Mouse (Mus musculus): ENCODE measurements around the gene Mad1l1. TPM values are rescaled to one million over a fixed set of nuclear protein-coding genes. Genes with fewer than 3 reads are reported as not detected.

The Mad1l1 gene
- polyA plus RNA-seq, 1 experiment from 2014 or later, result 33.8 TPM

DNA sequence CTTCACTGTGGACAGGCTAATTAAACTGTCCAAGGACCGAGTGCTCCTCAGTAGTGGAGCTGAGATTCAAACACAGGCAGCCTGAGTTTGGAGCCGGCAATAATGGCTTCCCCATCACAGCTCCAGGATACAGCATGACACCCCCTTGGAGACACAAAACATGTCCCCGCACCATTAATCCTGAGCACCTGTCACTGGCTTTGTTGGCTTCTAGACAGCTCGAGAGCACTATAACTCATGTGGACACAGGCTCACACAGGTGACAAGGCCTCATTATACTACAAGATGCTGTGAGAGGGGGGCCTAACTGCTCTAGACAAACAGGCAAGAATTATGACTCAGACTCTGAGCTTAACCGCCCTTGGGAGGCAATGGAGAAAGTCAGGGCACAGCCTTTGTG is 66.1 kb downstream of the Mad1l1 start:
- Histone ChIP-seq H3K4me2 (replicated peaks) (no peak overlapping the region), H3K4me3 (no peak overlapping the region), H3K27ac (replicated peaks) (no peak overlapping the region), H3K36me3 (no peaks in the 10 kb centered on the region), H3K9me3 (no peaks in the 10 kb centered on the region), H3K27me3 (no peaks in the 10 kb centered on the region), H3K4me1 (0 out of 2 replicates have a peak, but pooled peaks cover 5% of the 10 kb centered on the region), H3K9ac (replicated peaks) (no peak overlapping the region)
- WGBS, result 93% methylated on average over 5 of the region's 5 CpGs
- ATAC-seq (replicated peaks), result no peak

DNA sequence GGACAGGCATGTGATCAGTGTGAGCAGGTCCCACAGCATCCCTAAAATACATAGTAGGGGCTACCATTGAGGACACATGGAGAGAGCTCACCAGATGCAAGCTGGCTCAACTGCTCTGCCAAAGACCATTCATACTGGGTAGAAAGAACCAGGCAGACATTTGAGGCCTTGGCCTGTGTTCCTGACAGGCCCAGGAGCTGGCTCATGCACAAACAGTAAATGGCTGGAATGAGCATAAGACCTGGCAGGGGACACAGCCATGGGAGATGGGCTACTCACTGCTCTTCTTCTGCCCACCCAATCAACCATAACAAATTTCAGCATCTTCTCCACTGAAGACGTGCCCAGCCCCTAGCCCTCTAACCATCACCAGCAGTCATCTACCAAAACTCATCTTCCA is 66.7 kb downstream of the Mad1l1 start:
- no peak for ATAC-seq (replicated peaks)
- H3K9ac ChIP-seq (replicated peaks), result no peak overlapping the region
- H3K36me3 ChIP-seq, result no peaks in the 10 kb centered on the region
- no peak overlapping the region for H3K4me2 ChIP-seq (replicated peaks)
- WGBS, result 90% methylated on average over 1 of the region's 1 CpGs
- no peak overlapping the region for H3K4me3 ChIP-seq
- no peak overlapping the region for H3K27ac ChIP-seq (replicated peaks)
- 0 out of 2 replicates have a peak, but pooled peaks cover 5% of the 10 kb centered on the region for H3K4me1 ChIP-seq
- H3K9me3 ChIP-seq, result no peaks in the 10 kb centered on the region
- no peaks in the 10 kb centered on the region for H3K27me3 ChIP-seq

DNA sequence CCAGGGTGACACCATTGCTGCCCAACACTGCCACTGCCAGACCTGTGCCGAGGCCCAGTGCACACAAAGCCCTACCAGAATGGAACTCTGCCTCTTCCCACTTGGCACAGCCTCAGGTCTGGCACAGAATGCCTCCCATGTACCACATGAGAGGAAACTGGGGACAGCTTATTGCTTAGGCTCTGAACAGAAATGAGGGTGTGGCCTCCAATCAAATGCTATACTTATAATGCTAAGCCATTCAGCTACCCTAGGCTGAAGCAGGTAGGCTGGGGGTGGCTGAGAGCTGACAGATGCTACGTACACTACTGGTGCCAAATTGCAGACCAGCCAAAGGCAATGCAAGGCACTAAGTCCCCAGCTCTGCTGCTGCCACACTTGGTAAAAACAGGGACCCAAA is 69.4 kb downstream of the Mad1l1 start:
- Histone ChIP-seq H3K9ac (replicated peaks) (no peak overlapping the region), H3K9me3 (no peaks in the 10 kb centered on the region), H3K4me2 (replicated peaks) (no peak overlapping the region), H3K36me3 (no peaks in the 10 kb centered on the region), H3K4me3 (no peak overlapping the region), H3K27me3 (no peaks in the 10 kb centered on the region), H3K4me1 (0 out of 2 replicates have a peak, but pooled peaks cover 5% of the 10 kb centered on the region), H3K27ac (replicated peaks) (peak overlapping the region; percentile 9; the same call in 1 of the 2 replicates)
- 52% methylated on average over 2 of the region's 2 CpGs for WGBS
- peak; percentile 41; the same call in 1 of the 2 replicates for ATAC-seq (replicated peaks)

DNA sequence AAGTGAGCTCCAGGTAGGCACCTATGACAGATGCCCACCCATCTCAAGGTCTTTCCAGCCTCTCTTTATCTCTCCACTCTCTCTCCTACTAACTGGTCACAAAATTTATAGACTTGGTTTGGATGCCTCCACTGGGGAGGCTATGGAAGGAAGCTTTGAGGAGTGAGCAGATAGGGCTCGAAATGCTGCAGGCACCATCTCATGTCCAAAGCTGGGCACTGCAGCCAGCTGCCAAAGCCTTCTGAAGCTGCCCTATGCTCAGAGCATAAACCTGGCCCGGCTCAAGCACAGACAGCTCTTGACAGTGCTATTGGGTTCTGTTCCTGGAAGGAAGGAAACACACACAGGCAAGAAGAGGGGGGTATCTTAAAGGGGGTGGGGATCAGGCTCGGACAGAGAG is 71.0 kb downstream of the Mad1l1 start:
- 0 out of 2 replicates have a peak, but pooled peaks have one; percentile 19 for ATAC-seq (replicated peaks)
- no peaks in the 10 kb centered on the region for H3K27me3 ChIP-seq

DNA sequence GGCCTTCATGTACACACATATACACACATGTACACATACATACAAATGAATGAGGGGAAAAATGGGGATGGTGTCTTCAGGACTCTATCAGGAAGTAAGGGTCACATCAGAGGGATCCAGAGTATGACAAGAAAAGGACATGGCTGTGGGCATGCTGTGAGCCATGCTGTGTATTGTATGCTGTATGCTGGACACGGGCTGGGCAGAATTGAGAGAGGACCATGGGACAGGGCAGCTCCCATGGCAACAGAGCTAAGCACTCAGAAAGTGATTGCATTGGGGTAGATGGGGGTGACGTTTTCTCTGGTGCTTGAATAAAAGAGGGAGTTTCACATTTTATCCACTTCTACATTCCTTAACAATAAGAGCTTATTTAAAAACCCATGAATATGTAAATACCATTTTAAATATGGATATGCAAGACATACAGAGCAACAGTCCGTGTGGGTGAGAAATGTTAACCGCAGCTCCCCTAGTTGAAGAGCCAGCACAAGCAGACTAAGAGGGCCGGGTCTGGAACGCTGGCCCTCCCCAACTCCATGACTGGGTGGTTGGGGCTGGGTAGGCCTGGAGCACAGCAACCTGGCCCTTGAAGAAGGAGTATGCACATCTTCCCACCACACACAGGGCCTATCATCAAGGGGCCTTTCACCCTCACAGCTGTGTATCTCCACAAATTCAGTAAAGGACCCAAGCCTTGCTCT is 71.8 kb downstream of the Mad1l1 start:
- Histone ChIP-seq H3K4me2 (replicated peaks) (no peak overlapping the region), H3K9me3 (no peaks in the 10 kb centered on the region), H3K9ac (replicated peaks) (no peak overlapping the region), H3K4me1 (0 out of 2 replicates have a peak, but pooled peaks cover 5% of the 10 kb centered on the region), H3K27me3 (no peaks in the 10 kb centered on the region), H3K27ac (replicated peaks) (no peak overlapping the region), H3K4me3 (no peak overlapping the region), H3K36me3 (no peaks in the 10 kb centered on the region)
- 49% methylated on average over 6 of the region's 6 CpGs for WGBS
- ATAC-seq (replicated peaks), result no peak

More for the DNA sequence above, 71.0 kb downstream of the Mad1l1 start:
- Histone ChIP-seq H3K9ac (replicated peaks) (no peak overlapping the region), H3K36me3 (no peaks in the 10 kb centered on the region), H3K27ac (replicated peaks) (no peak overlapping the region), H3K9me3 (no peaks in the 10 kb centered on the region), H3K4me2 (replicated peaks) (no peak overlapping the region), H3K4me3 (no peak overlapping the region), H3K4me1 (0 out of 2 replicates have a peak, but pooled peaks cover 5% of the 10 kb centered on the region)
- 87% methylated on average over 3 of the region's 3 CpGs for WGBS

DNA sequence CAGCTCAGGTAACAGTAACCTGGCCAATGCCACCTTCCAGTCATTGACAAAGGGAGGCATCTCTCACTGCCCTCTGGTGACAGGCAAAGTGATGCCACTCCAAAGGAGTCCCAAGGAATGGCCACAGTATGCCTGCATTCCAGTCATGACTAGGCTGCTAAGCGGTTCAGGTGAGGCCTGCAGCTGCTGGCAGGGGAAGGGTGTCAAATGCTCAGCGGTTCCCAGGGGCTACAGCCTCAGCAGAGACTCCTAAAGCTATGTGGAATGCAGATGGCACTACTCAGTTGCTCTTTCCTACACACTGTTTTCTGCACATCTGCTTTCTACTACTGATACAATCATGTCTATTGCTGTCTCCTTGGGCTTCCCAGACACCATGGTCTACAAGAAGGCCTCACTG is 73.3 kb downstream of the Mad1l1 start:
- Histone ChIP-seq H3K9me3 (no peaks in the 10 kb centered on the region), H3K9ac (replicated peaks) (no peak overlapping the region), H3K27ac (replicated peaks) (no peak overlapping the region), H3K4me1 (0 out of 2 replicates have a peak, but pooled peaks cover 5% of the 10 kb centered on the region), H3K36me3 (no peaks in the 10 kb centered on the region), H3K27me3 (no peaks in the 10 kb centered on the region), H3K4me3 (no peak overlapping the region), H3K4me2 (replicated peaks) (no peak overlapping the region)
- no peak for ATAC-seq (replicated peaks)
- 92% methylated on average over 2 of the region's 2 CpGs for WGBS

DNA sequence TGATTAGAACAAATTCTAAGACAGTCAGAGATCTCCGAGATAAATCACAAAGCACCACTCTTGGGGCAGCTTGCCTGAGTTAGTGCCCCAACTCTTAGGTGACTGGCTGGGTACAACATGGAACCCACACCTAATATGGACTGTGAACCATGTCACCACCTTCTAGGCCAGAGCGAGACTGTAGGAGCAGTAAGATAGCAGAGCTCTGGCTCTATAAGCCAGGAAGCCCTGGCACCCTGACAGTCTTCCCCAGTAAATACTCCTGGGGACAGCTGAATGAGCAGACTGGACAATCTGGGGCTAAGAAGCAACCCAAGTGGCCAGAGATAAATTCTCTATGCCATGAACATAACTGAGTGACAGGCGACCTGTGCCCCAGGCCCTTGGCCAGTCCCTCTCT is 81.1 kb downstream of the Mad1l1 start:
- no peak for ATAC-seq (replicated peaks)
- no peak overlapping the region for H3K9ac ChIP-seq (replicated peaks)
- H3K4me3 ChIP-seq, result no peak overlapping the region
- H3K36me3 ChIP-seq, result no peaks in the 10 kb centered on the region
- H3K27ac ChIP-seq (replicated peaks), result no peak overlapping the region
- no peaks in the 10 kb centered on the region for H3K9me3 ChIP-seq
- H3K4me1 ChIP-seq, result no peaks in the 10 kb centered on the region; the same call in 1 of the 2 replicates
- no peak overlapping the region for H3K4me2 ChIP-seq (replicated peaks)
- WGBS, result 93% methylated on average over 3 of the region's 3 CpGs
- no peaks in the 10 kb centered on the region for H3K27me3 ChIP-seq

DNA sequence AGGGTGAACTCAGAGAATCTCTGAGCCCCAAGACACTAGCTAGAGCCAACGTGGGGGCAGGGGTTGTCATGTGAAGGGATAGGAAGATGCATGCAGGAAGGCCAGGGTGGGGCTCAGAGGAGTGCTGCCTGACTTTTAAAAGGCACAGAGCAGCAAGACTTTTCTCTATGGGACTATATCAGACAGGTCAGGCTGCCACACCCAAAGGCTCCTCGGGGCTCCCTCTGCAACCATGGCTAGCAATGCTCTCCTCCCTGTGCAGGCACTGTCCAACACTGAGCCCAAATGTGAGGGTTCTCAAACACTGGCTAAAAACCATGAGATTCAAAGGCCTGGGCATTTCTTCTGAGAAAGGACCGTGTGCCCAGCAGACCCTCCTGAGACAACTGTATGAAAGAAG is 82.5 kb downstream of the Mad1l1 start:
- no peak overlapping the region for H3K4me3 ChIP-seq
- H3K36me3 ChIP-seq, result no peaks in the 10 kb centered on the region
- no peak overlapping the region for H3K27ac ChIP-seq (replicated peaks)
- H3K4me1 ChIP-seq, result no peaks in the 10 kb centered on the region; the same call in 1 of the 2 replicates
- H3K9me3 ChIP-seq, result no peaks in the 10 kb centered on the region
- H3K9ac ChIP-seq (replicated peaks), result no peak overlapping the region
- 90% methylated on average over 3 of the region's 3 CpGs for WGBS
- ATAC-seq (replicated peaks), result no peak
- H3K27me3 ChIP-seq, result no peaks in the 10 kb centered on the region
- no peak overlapping the region for H3K4me2 ChIP-seq (replicated peaks)

DNA sequence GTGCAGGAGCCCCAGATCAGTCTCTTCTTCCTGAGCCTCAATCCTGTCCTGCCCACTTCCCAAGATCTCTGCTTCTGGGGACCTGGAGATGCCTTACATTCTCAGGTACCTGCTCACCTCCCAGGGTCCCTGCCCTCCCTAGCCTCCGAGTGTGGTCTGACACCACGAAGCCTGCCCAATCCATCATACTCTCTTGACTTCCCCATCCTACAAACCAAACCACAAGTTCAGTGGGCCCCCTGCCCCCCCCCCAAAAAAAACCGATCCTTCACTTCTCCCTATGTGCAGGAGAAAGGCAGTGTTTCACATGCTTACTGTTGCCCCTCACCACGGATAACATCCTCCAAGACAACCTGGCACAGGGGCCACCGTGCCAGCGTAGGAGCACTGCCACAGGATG is 90.5 kb downstream of the Mad1l1 start:
- no peak for ATAC-seq (replicated peaks)
- H3K36me3 ChIP-seq, result no peaks in the 10 kb centered on the region
- H3K4me2 ChIP-seq (replicated peaks), result no peak overlapping the region
- no peak overlapping the region for H3K9ac ChIP-seq (replicated peaks)
- 96% methylated on average over 6 of the region's 6 CpGs for WGBS
- no peaks in the 10 kb centered on the region for H3K27me3 ChIP-seq
- H3K4me3 ChIP-seq, result no peak overlapping the region
- 0 out of 2 replicates have a peak, but pooled peaks cover 4% of the 10 kb centered on the region for H3K4me1 ChIP-seq
- no peak overlapping the region for H3K27ac ChIP-seq (replicated peaks)
- H3K9me3 ChIP-seq, result no peaks in the 10 kb centered on the region

DNA sequence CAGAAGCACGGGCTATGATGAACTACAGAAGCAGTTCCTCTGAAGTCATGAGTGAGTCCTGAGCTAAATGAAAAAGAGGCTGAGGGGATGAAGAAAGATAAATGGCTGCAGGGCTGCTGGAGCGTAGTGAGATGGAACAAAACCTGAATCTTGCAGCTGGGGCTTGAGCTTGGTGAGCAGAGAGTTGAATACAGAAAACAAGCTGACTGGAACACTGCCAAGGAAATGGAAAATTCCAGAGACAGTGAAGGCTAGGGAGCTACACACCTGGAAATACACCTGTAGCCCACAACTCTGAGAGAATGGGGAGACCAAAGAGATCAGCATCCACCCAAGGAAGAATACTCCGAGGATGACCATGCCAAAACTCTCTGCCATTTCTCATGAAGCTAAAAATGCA is 93.0 kb downstream of the Mad1l1 start:
- no peaks in the 10 kb centered on the region for H3K9me3 ChIP-seq
- peaks cover 7% of the 10 kb centered on the region for H3K4me1 ChIP-seq
- 84% methylated on average over 3 of the region's 3 CpGs for WGBS
- no peak overlapping the region for H3K4me3 ChIP-seq
- H3K4me2 ChIP-seq (replicated peaks), result no peak overlapping the region
- no peaks in the 10 kb centered on the region for H3K36me3 ChIP-seq
- no peaks in the 10 kb centered on the region for H3K27me3 ChIP-seq
- no peak overlapping the region for H3K9ac ChIP-seq (replicated peaks)
- H3K27ac ChIP-seq (replicated peaks), result no peak overlapping the region
- ATAC-seq (replicated peaks), result no peak

DNA sequence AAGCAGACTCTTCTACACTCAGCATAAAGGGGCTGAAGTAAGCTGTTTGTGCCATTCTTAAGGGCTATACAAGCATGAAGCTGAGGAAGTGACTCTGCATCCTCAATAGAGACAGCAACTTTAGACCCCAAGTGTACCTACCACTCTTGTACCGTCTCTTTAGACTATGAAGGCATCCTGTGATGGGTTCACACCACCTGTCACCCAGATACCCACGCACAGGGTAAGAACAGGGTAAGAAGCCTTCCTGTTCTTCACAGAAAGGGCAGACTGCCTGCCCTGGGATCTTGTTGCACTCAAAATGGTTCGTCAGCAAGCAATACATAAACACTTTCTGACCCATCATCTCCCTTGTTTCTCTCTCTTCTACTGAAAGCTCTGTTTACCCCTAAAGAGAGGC is 94.5 kb downstream of the Mad1l1 start:
- Histone ChIP-seq H3K36me3 (no peaks in the 10 kb centered on the region), H3K9ac (replicated peaks) (no peak overlapping the region), H3K4me1 (peaks cover 14% of the 10 kb centered on the region), H3K9me3 (no peaks in the 10 kb centered on the region), H3K4me3 (no peak overlapping the region), H3K27me3 (no peaks in the 10 kb centered on the region), H3K27ac (replicated peaks) (no peak overlapping the region), H3K4me2 (replicated peaks) (no peak overlapping the region)
- ATAC-seq (replicated peaks), result no peak
- 77% methylated on average over 3 of the region's 3 CpGs for WGBS

DNA sequence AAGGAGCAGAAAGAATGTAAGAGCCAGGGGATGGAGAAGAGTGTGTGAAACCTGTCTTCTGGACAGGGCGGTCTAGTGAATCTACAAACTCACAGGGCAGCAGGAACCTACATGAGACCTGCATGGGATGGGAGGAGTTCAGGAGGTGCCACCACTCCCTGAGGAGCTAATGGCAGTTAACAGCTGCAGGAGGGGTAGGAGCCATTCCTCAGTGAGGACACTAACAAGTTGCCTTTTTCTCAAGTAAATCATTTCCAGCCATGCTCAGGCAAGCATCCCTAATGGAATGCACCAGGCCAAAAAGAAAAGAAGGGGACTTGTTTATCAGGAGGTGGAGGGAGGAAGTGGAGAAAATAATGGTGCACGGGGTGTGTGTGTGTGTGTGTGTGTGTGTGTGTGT is 95.5 kb downstream of the Mad1l1 start:
- no peak for ATAC-seq (replicated peaks)
- H3K4me3 ChIP-seq, result no peak overlapping the region
- H3K4me1 ChIP-seq, result peaks cover 14% of the 10 kb centered on the region
- WGBS, result 90% methylated on average over 2 of the region's 2 CpGs
- H3K27ac ChIP-seq (replicated peaks), result no peak overlapping the region
- no peak overlapping the region for H3K4me2 ChIP-seq (replicated peaks)
- no peaks in the 10 kb centered on the region for H3K27me3 ChIP-seq
- H3K36me3 ChIP-seq, result no peaks in the 10 kb centered on the region
- no peak overlapping the region for H3K9ac ChIP-seq (replicated peaks)
- H3K9me3 ChIP-seq, result no peaks in the 10 kb centered on the region

DNA sequence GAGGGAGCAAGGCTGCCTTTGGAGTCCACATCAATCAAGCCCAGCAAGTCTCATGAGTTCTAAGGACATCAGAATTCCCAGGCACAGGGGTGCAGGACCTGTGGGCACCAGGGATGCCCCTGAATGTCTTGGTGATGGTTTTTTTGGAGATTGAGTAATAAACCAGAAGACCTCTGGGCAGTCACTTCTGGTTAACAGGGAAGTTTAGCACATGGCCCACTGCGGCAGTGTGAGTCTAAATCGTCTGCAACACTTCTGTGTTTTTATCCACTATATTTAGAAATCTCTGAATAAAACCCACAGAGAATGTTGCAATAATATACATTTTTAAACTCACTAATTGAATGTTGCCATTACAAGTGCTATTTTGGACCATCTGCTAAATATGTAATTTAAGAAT is 96.2 kb downstream of the Mad1l1 start:
- H3K36me3 ChIP-seq, result no peaks in the 10 kb centered on the region
- no peaks in the 10 kb centered on the region for H3K27me3 ChIP-seq
- no peak overlapping the region for H3K27ac ChIP-seq (replicated peaks)
- ATAC-seq (replicated peaks), result no peak
- H3K4me3 ChIP-seq, result no peak overlapping the region
- WGBS, result 76% methylated on average over 2 of the region's 2 CpGs
- peaks cover 14% of the 10 kb centered on the region for H3K4me1 ChIP-seq
- H3K9ac ChIP-seq (replicated peaks), result no peak overlapping the region
- no peaks in the 10 kb centered on the region for H3K9me3 ChIP-seq
- no peak overlapping the region for H3K4me2 ChIP-seq (replicated peaks)

All from forebrain, embryonic 15.5 days (tissue).